Comparison of ENCODE assay signal across 20 mouse cellular contexts in the genomic region with DNA sequence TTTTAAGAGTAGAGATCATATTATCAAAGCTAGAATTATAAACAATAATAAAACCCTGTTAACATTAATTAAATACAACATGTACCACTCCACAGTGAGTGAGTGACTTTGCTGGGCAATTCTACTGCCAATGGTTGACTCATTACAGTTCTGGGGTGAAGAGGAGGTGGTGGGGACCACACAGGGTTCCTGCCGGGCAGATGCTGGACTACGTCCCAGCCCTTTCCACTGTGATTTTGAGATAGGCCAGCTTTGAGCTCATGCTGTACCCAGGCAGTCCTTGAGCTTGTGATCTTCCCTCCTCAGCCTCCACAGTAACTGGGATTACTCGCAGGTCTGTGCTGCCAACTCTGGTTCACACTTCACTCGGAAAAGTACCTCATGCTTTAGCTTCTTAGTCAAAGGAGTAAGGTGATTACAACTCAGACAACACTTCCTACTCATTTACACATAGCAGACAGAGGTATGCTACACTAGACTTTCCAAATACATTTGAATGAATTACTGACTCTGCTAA. TPM values are rescaled to one million over a fixed set of nuclear protein-coding genes. Genes with fewer than 3 reads are reported as not detected.
DNase-seq lines count a peak whose midpoint lies in the region; ATAC-seq and TF ChIP-seq lines count a peak whose summit lies in the region.
"Had no signal": no experiment of that assay in that cellular context is flagged by ENCODE, and none has a peak within 500 bp of the region (broad histone marks: within the 10 kb centered on the region; RNA-seq: fewer than 3 reads in every experiment).

No protein-coding gene starts in this region.

- no peak overlapping the region for H3K4me2 ChIP-seq in lung, embryonic 14.5 days
- no peak overlapping the region for H3K4me2 ChIP-seq in forebrain, postnatal 0 days (ENCODE audit: low read depth)
- H3K4me2 ChIP-seq: hindbrain, embryonic 14.5 days; limb, embryonic 15.5 days had no signal

- H3K27ac ChIP-seq in gastrocnemius, adult 2 months, result peak overlapping the region; percentile 44
- H3K27ac ChIP-seq in lung, embryonic 14.5 days (ENCODE audit: low read depth), result no peak overlapping the region
- H3K27ac ChIP-seq in forebrain, postnatal 0 days (ENCODE audit: low read depth, low read length), result no peak overlapping the region
- H3K27ac ChIP-seq: hindbrain, embryonic 14.5 days; limb, embryonic 15.5 days; liver, embryonic 14.5 days; midbrain, embryonic 10.5 days; stomach, postnatal 0 days had no signal

- peak; percentile 66; the same call in 1 of the 2 replicates for ATAC-seq in lung, embryonic 14.5 days (ENCODE audit: insufficient read depth)
- ATAC-seq in forebrain, postnatal 0 days, result no peak
- ATAC-seq: activated CD4-positive, CD25-positive, alpha-beta regulatory T cell, adult 4 months; forebrain, embryonic 14.5 days had no signal

- no peaks in the 10 kb centered on the region for H3K9me3 ChIP-seq in lung, embryonic 14.5 days (ENCODE audit: low read depth, low read length)
- H3K9me3 ChIP-seq in forebrain, postnatal 0 days (ENCODE audit: low read length), result no peaks in the 10 kb centered on the region
- H3K9me3 ChIP-seq: limb, embryonic 15.5 days; midbrain, embryonic 10.5 days had no signal

- no peak for TF ChIP-seq CTCF in gastrocnemius, adult 2 months (IDR thresholded peaks at IDR 0.05)
- no peak for TF ChIP-seq CTCF in lung, embryonic 14.5 days (IDR thresholded peaks at IDR 0.05; ENCODE audit: low read depth)
- no peak for TF ChIP-seq CTCF in forebrain, postnatal 0 days (IDR thresholded peaks at IDR 0.05; ENCODE audit: low read depth)

- H3K4me1 ChIP-seq in lung, embryonic 14.5 days (ENCODE audit: insufficient read depth), result no peaks in the 10 kb centered on the region
- no peaks in the 10 kb centered on the region for H3K4me1 ChIP-seq in forebrain, postnatal 0 days (ENCODE audit: insufficient read depth)
- H3K4me1 ChIP-seq: limb, embryonic 15.5 days had no signal

- WGBS in lung, embryonic 14.5 days, result 69% methylated on average over 4 of the region's 4 CpGs
- 66% methylated on average over 4 of the region's 4 CpGs for whole genome bisulfite sequencing in forebrain, postnatal 0 days

- no peaks in the 10 kb centered on the region for H3K27me3 ChIP-seq in lung, embryonic 14.5 days (ENCODE audit: insufficient read depth, low read length)
- H3K27me3 ChIP-seq in forebrain, postnatal 0 days (ENCODE audit: insufficient read depth, low read length), result no peaks in the 10 kb centered on the region
- H3K27me3 ChIP-seq: limb, embryonic 15.5 days had no signal

- intact Hi-C loops in gastrocnemius, adult 2 months (cut with DNase I), result no loop called here

- H3K4me3 ChIP-seq in gastrocnemius, adult 2 months, result no peak overlapping the region
- H3K4me3 ChIP-seq in lung, embryonic 14.5 days (ENCODE audit: low read depth, low read length), result no peak overlapping the region
- no peak overlapping the region for H3K4me3 ChIP-seq in forebrain, postnatal 0 days (ENCODE audit: low read depth, low read length)
- H3K4me3 ChIP-seq: limb, embryonic 15.5 days; midbrain, embryonic 10.5 days had no signal

- no peak for DNase-seq in gastrocnemius, adult 2 months
- DNase-seq in gastrocnemius, adult 18-20 months (ENCODE audit: low spot score), result no peak
- DNase-seq in lung, embryonic 14.5 days, result peak; percentile 47
- no peak for DNase-seq in lung, postnatal 25 days (ENCODE audit: low spot score)
- DNase-seq in 416B (ENCODE audit: low read depth), result peak; percentile 7
- peak; percentile 43 for DNase-seq in brain, adult 2 months (ENCODE audit: low read depth, low spot score)
- no peak for DNase-seq in forebrain, postnatal 0 days
- DNase-seq: adrenal gland, adult 8-10 months; cerebellum, adult 8-10 months; cerebellum, postnatal 36 days; gastrocnemius, postnatal 36 days; heart, postnatal 36 days; left cerebral cortex, postnatal 4 days had no signal

- no peak overlapping the region for H3K9ac ChIP-seq in lung, embryonic 14.5 days
- H3K9ac ChIP-seq in forebrain, postnatal 0 days, result no peak overlapping the region
- H3K9ac ChIP-seq: hindbrain, embryonic 14.5 days; limb, embryonic 15.5 days; liver, embryonic 14.5 days had no signal

- peaks cover 48% of the 10 kb centered on the region for H3K36me3 ChIP-seq in lung, embryonic 14.5 days (ENCODE audit: insufficient read depth)
- no peaks in the 10 kb centered on the region; the same call in 1 of the 2 replicates for H3K36me3 ChIP-seq in forebrain, postnatal 0 days (ENCODE audit: insufficient read depth)

RNA-seq across cellular contexts. Expression of a gene that starts 29.5 kb away (rescaled TPM):
- total RNA-seq in gastrocnemius, adult 2 months (2021), result 10 to 100 TPM; 30.5 to 40.4 TPM
- total RNA-seq in gastrocnemius, adult 18-20 months (2021), result 10 to 100 TPM; 37.0 to 39.0 TPM
- 33.8 and 35.0 TPM in 2 replicates for polyA plus RNA-seq in lung, embryonic 14.5 days (2014; fragmentation: Nextera tagmentation; extraction: Ambion mirVana)
- 9.5 and 9.7 TPM in 2 replicates for total RNA-seq in forebrain, postnatal 0 days (2014; rRNA removed)
- 8.2 and 11.2 TPM in 2 replicates for polyA plus RNA-seq in forebrain, postnatal 0 days (2015; fragmentation: Nextera tagmentation; extraction: Ambion mirVana)

Comparison
In these comparisons a context has a peak if more than half of its experiments do, and no peak if none do; other contexts are left out.
1. DNase-seq: peak in lung, embryonic 14.5 days (single experiment), 416B (single experiment) and brain, adult 2 months (single experiment); none in gastrocnemius, adult 2 months (single experiment), gastrocnemius, adult 18-20 months (single experiment), lung, postnatal 25 days (single experiment) and forebrain, postnatal 0 days (single experiment).